Mouse (Mus musculus): ENCODE measurements at regions not wholly inside any gene's neighbourhood (a gene's known extent, or its start where the extent isn't known, plus 50 kb on each side); places are given as distances from the start of the nearest gene placed in this dataset.
A peak's percentile ranks its signal among the peaks of the same experiment; 100 is the strongest.

GRCm38 (mm10) chr12:13035108-13035741 is 93.5 kb upstream of the Mycn start:
- no peak for DNase-seq (ENCODE audit: low spot score in 2 of 2)

- no peak for DNase-seq (ENCODE audit: low spot score in 2 of 2)
Observed at GRCm38 (mm10) chr12:13030333-13030732, 88.6 kb upstream of the Mycn start.

GRCm38 (mm10) chr12:13028086-13028485 is 86.4 kb upstream of the Mycn start:
- no peak for DNase-seq (ENCODE audit: low spot score in 2 of 2)

GRCm38 (mm10) chr12:13026041-13026580 is 84.4 kb upstream of the Mycn start:
- DNase-seq (ENCODE audit: low spot score in 2 of 2): no peak

DNA sequence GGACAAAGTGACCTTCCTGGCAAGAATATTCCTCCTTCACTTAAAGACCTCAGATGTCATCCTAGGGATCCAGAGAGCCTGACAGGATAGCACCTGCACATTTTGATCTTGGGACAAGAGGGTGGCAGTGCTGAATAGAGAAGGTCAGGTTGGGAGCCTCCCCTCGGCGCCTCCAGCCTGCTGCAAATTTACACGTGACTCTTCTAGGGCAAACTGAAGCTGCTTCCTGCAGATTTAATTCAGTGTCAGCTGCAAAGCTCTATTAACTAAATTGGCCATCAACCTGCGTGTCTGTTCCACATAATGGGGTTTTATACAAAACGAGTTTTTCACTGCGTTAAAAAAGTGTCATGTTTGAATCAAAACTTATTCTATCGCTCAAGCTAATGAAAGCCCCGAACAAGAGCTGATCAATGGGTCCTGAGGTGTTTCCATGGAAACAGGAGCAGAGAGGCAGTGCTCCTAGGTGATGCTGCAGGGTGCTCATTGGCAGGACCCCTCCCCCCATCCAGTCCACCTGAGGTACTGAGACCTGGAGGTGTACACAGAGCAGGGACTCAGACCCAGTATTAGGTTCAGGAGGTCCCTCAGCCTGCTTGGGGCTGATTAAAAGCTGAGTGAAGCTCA is 82.6 kb upstream of the Mycn start:
- DNase-seq (ENCODE audit: low spot score in 2 of 2): no peak

DNA sequence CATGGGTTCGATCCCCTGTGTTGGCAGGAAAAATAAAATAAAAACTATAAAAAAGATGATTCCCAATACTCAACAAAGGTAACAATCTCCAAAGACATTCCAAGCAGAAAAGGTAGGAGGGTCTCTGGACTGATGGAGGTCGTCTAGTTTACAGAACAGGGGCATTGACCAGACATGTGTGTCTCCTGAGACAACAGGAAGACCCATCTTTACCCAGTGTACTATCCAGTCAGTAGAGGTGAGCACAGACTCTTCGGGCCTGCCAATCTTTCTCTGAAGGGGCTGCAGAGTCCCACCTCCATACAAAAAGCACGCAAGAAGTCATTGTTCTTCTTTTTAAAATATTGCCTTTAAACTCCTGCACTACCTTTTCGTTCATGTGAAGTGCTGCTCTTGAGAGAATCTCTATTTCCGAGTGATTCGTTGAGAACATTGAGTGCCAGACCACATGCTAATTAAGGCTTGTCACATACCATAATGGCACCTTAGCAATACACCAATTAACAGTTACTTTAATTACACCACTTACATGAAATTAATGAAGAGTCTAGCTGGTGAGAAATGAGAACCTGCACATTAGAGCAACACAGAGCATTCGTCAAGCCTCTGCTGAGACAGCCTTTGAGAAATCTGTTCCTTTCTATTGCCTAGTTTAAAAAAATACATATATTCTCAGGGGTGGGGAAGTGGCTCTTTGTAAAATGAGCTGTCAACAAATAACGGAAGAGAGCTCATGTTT is 69.5 kb upstream of the Mycn start:
- DNase-seq (ENCODE audit: low spot score in 2 of 2): no peak

GRCm38 (mm10) chr12:13010405-13010804 is 68.7 kb upstream of the Mycn start:
- DNase-seq (ENCODE audit: low spot score in 2 of 2): no peak

GRCm38 (mm10) chr12:13009470-13009869 is 67.8 kb upstream of the Mycn start:
- DNase-seq (ENCODE audit: low spot score in 2 of 2): peak in 1 of 2 experiments; percentile 18

- DNase-seq (ENCODE audit: low spot score in 2 of 2): no peak
Observed at GRCm38 (mm10) chr12:13002703-13003102, 61.0 kb upstream of the Mycn start.

- no peak for DNase-seq (ENCODE audit: low spot score in 2 of 2)
Observed at GRCm38 (mm10) chr12:13002069-13002590, 60.4 kb upstream of the Mycn start.

DNA sequence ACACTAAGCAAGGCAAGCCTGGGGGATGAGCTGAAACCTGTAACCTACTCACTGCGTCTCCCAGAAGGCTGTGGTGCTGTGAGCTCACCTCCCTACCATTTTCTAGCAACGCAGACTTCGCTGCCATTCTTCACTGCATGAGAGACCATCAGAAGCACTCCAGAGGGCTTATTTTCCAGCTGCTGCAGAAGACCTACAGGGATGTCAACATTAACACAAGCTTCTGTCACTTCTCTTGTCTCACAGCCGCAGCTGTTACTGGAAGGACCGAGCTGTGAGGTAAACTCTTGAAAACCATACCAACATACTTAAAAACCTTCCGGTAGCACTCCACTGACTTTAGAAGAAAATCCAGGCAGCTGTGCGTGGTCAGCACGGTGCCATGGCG is 54.3 kb upstream of the Mycn start:
- no peak for DNase-seq (ENCODE audit: low spot score in 2 of 2)

DNA sequence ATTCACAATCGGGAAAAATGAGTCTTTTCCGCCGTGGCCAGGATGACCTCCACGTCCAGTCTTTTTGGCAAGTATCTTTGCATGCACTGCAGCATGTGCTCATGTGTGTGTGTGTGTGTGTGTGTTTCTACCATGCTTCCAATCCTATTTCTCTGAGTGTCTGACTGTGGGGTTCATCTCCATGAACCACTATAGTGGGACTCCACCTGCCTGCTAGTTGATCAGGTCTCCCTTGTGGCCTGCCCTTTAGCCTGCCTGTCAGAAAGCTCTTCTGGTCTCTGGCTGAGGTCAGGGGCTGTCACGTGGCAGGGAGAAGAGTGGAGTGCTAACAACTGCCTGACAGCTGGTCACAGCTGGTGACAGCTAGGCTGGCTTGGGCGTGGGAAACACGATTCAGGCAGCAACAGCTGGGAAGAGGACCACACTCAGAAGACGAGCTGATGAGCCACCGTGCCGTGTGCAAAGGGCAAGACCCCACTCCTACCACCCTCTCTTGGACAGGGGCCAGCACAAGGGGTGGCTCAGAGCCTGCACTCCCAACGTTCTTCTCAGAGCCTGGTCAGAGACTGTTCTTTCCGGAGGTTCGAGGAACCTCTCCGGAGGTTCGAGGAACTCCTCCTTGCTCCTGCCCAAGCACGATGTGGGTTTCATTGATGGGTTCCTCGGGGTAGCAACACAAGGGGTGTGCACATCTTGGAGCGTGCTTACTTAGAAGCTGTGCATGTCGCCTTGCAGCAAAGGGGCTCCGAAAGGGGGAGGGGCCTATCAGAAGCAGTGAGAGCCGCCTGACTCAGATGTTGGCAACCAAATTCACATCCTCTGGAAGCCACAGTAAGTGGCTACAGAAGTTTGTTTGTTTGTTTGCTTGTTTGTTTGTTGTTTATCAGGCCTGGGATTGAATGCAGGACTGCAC is 53.6 kb upstream of the Mycn start:
- DNase-seq (ENCODE audit: low spot score in 2 of 2): peak in 1 of 2 experiments; percentile 17

GRCm38 (mm10) chr12:12993894-12994714 is 52.4 kb upstream of the Mycn start:
- no peak for DNase-seq (ENCODE audit: low spot score in 2 of 2)

Data from spleen, postnatal 10 days (tissue).